Mouse (Mus musculus): Measurements from ENCODE around the gene Dennd1a. TPM values are rescaled to one million over a fixed set of nuclear protein-coding genes. Genes with fewer than 3 reads are reported as not detected.

The Dennd1a gene
- polyA plus RNA-seq, 1 experiment from 2014 or later: 8.6 TPM

GRCm38 (mm10) chr2:37908296-37908695 lies 378.9 kb downstream of the Dennd1a start:
- no peak for DNase-seq (ENCODE audit: low spot score)
- Histone ChIP-seq H3K4me3 (ENCODE audit: low read depth, low read length) (no peak overlapping the region), H3K27me3 (ENCODE audit: control insufficient read depth, insufficient read depth, low read length) (no peaks in the 10 kb centered on the region), H3K4me2 (ENCODE audit: low read depth, low read length) (no peak overlapping the region), H3K9ac (replicated peaks; ENCODE audit: low read length) (no peak overlapping the region), H3K27ac (replicated peaks; ENCODE audit: low read depth, low read length) (no peak overlapping the region), H3K4me1 (ENCODE audit: control insufficient read depth, insufficient read depth, low read length) (no peaks in the 10 kb centered on the region), H3K36me3 (replicated peaks; ENCODE audit: control insufficient read depth, insufficient read depth, low read depth, low read length) (no peaks in the 10 kb centered on the region), H3K9me3 (replicated peaks; ENCODE audit: control insufficient read depth, low read length) (no peaks in the 10 kb centered on the region)
- no peak for ATAC-seq (replicated peaks; ENCODE audit: insufficient number of reproducible peaks, low FRiP score, low TSS enrichment, low read depth)
- WGBS: 86% methylated on average over 3 of the region's 3 CpGs

- no peaks in the 10 kb centered on the region for H3K27me3 ChIP-seq (ENCODE audit: control insufficient read depth, insufficient read depth, low read length)
- WGBS: 78% methylated on average over 2 of the region's 2 CpGs
- ATAC-seq (replicated peaks; ENCODE audit: insufficient number of reproducible peaks, low FRiP score, low TSS enrichment, low read depth) (no peak), DNase-seq (ENCODE audit: low spot score) (no peak)
- no peak overlapping the region for H3K27ac ChIP-seq (replicated peaks; ENCODE audit: low read depth, low read length)
- H3K9me3 ChIP-seq (replicated peaks; ENCODE audit: control insufficient read depth, low read length): no peaks in the 10 kb centered on the region
- H3K4me1 ChIP-seq (ENCODE audit: control insufficient read depth, insufficient read depth, low read length): no peaks in the 10 kb centered on the region
- no peak overlapping the region for H3K9ac ChIP-seq (replicated peaks; ENCODE audit: low read length)
- no peak overlapping the region for H3K4me3 ChIP-seq (ENCODE audit: low read depth, low read length)
- no peaks in the 10 kb centered on the region for H3K36me3 ChIP-seq (replicated peaks; ENCODE audit: control insufficient read depth, insufficient read depth, low read depth, low read length)
- H3K4me2 ChIP-seq (ENCODE audit: low read depth, low read length): no peak overlapping the region
These were observed 380.9 kb downstream of the Dennd1a start for GRCm38 (mm10) chr2:37906261-37906660.

- H3K27ac ChIP-seq (replicated peaks; ENCODE audit: low read depth, low read length): no peak overlapping the region
- H3K4me3 ChIP-seq (ENCODE audit: low read depth, low read length): no peak overlapping the region
- no peaks in the 10 kb centered on the region for H3K36me3 ChIP-seq (replicated peaks; ENCODE audit: control insufficient read depth, insufficient read depth, low read depth, low read length)
- WGBS: 77% methylated on average over 8 of the region's 8 CpGs
- ATAC-seq (replicated peaks; ENCODE audit: insufficient number of reproducible peaks, low FRiP score, low TSS enrichment, low read depth) (no peak), DNase-seq (ENCODE audit: low spot score) (no peak)
- H3K27me3 ChIP-seq (ENCODE audit: control insufficient read depth, insufficient read depth, low read length): no peaks in the 10 kb centered on the region
- H3K4me2 ChIP-seq (ENCODE audit: low read depth, low read length): no peak overlapping the region
- no peaks in the 10 kb centered on the region for H3K9me3 ChIP-seq (replicated peaks; ENCODE audit: control insufficient read depth, low read length)
- no peaks in the 10 kb centered on the region for H3K4me1 ChIP-seq (ENCODE audit: control insufficient read depth, insufficient read depth, low read length)
- no peak overlapping the region for H3K9ac ChIP-seq (replicated peaks; ENCODE audit: low read length)
These were observed 383.9 kb downstream of the Dennd1a start for GRCm38 (mm10) chr2:37903286-37903685.

GRCm38 (mm10) chr2:37883214-37883613 lies 404.0 kb downstream of the Dennd1a start:
- no peak overlapping the region for H3K27ac ChIP-seq (replicated peaks; ENCODE audit: low read depth, low read length)
- no peaks in the 10 kb centered on the region for H3K9me3 ChIP-seq (replicated peaks; ENCODE audit: control insufficient read depth, low read length)
- H3K9ac ChIP-seq (replicated peaks; ENCODE audit: low read length): no peak overlapping the region
- no peaks in the 10 kb centered on the region for H3K36me3 ChIP-seq (replicated peaks; ENCODE audit: control insufficient read depth, insufficient read depth, low read depth, low read length)
- no peak overlapping the region for H3K4me3 ChIP-seq (ENCODE audit: low read depth, low read length)
- no peaks in the 10 kb centered on the region for H3K27me3 ChIP-seq (ENCODE audit: control insufficient read depth, insufficient read depth, low read length)
- DNase-seq (ENCODE audit: low spot score) (no peak), ATAC-seq (replicated peaks; ENCODE audit: insufficient number of reproducible peaks, low FRiP score, low TSS enrichment, low read depth) (no peak)
- H3K4me2 ChIP-seq (ENCODE audit: low read depth, low read length): no peak overlapping the region
- H3K4me1 ChIP-seq (ENCODE audit: control insufficient read depth, insufficient read depth, low read length): no peaks in the 10 kb centered on the region
- WGBS: 85% methylated on average over 3 of the region's 3 CpGs

- H3K9ac ChIP-seq (replicated peaks; ENCODE audit: low read length): no peak overlapping the region
- DNase-seq (ENCODE audit: low spot score) (no peak), ATAC-seq (replicated peaks; ENCODE audit: insufficient number of reproducible peaks, low FRiP score, low TSS enrichment, low read depth) (no peak)
- H3K4me2 ChIP-seq (ENCODE audit: low read depth, low read length): no peak overlapping the region
- H3K27ac ChIP-seq (replicated peaks; ENCODE audit: low read depth, low read length): no peak overlapping the region
- H3K9me3 ChIP-seq (replicated peaks; ENCODE audit: control insufficient read depth, low read length): no peaks in the 10 kb centered on the region
- H3K4me3 ChIP-seq (ENCODE audit: low read depth, low read length): no peak overlapping the region
- H3K4me1 ChIP-seq (ENCODE audit: control insufficient read depth, insufficient read depth, low read length): no peaks in the 10 kb centered on the region
- no peaks in the 10 kb centered on the region for H3K27me3 ChIP-seq (ENCODE audit: control insufficient read depth, insufficient read depth, low read length)
- WGBS: 59% methylated on average over 5 of the region's 5 CpGs
- H3K36me3 ChIP-seq (replicated peaks; ENCODE audit: control insufficient read depth, insufficient read depth, low read depth, low read length): no peaks in the 10 kb centered on the region
These were observed 405.8 kb downstream of the Dennd1a start for GRCm38 (mm10) chr2:37881262-37881913.

GRCm38 (mm10) chr2:37879697-37880096 lies 407.5 kb downstream of the Dennd1a start:
- ATAC-seq (replicated peaks; ENCODE audit: insufficient number of reproducible peaks, low FRiP score, low TSS enrichment, low read depth): no peak
- Histone ChIP-seq H3K4me1 (ENCODE audit: control insufficient read depth, insufficient read depth, low read length) (no peaks in the 10 kb centered on the region), H3K27me3 (ENCODE audit: control insufficient read depth, insufficient read depth, low read length) (no peaks in the 10 kb centered on the region), H3K36me3 (replicated peaks; ENCODE audit: control insufficient read depth, insufficient read depth, low read depth, low read length) (no peaks in the 10 kb centered on the region), H3K9me3 (replicated peaks; ENCODE audit: control insufficient read depth, low read length) (no peaks in the 10 kb centered on the region), H3K27ac (replicated peaks; ENCODE audit: low read depth, low read length) (no peak overlapping the region), H3K4me2 (ENCODE audit: low read depth, low read length) (no peak overlapping the region), H3K9ac (replicated peaks; ENCODE audit: low read length) (no peak overlapping the region), H3K4me3 (ENCODE audit: low read depth, low read length) (no peak overlapping the region)
- WGBS: 53% methylated on average over 4 of the region's 4 CpGs
- DNase-seq (ENCODE audit: low spot score): no peak

GRCm38 (mm10) chr2:37872791-37873190 lies 414.4 kb downstream of the Dennd1a start:
- ATAC-seq (replicated peaks; ENCODE audit: insufficient number of reproducible peaks, low FRiP score, low TSS enrichment, low read depth): no peak
- WGBS: 69% methylated on average over 4 of the region's 4 CpGs
- no peak overlapping the region for H3K27ac ChIP-seq (replicated peaks; ENCODE audit: low read depth, low read length)

GRCm38 (mm10) chr2:37869628-37870027 lies 417.6 kb downstream of the Dennd1a start:
- no peak overlapping the region for H3K9ac ChIP-seq (replicated peaks; ENCODE audit: low read length)
- WGBS: 41% methylated on average over 6 of the region's 6 CpGs
- H3K36me3 ChIP-seq (replicated peaks; ENCODE audit: control insufficient read depth, insufficient read depth, low read depth, low read length): no peaks in the 10 kb centered on the region
- DNase-seq (ENCODE audit: low spot score): peak; percentile 70
- no peaks in the 10 kb centered on the region for H3K27me3 ChIP-seq (ENCODE audit: control insufficient read depth, insufficient read depth, low read length)
- no peak overlapping the region for H3K4me2 ChIP-seq (ENCODE audit: low read depth, low read length)
- H3K27ac ChIP-seq (replicated peaks; ENCODE audit: low read depth, low read length): no peak overlapping the region
- H3K4me1 ChIP-seq (ENCODE audit: control insufficient read depth, insufficient read depth, low read length): no peaks in the 10 kb centered on the region
- peak; percentile 79 for ATAC-seq (replicated peaks; ENCODE audit: insufficient number of reproducible peaks, low FRiP score, low TSS enrichment, low read depth)
- H3K4me3 ChIP-seq (ENCODE audit: low read depth, low read length): no peak overlapping the region
- H3K9me3 ChIP-seq (replicated peaks; ENCODE audit: control insufficient read depth, low read length): no peaks in the 10 kb centered on the region

More at GRCm38 (mm10) chr2:37872791-37873190, 414.4 kb downstream of the Dennd1a start:
- Histone ChIP-seq H3K9ac (replicated peaks; ENCODE audit: low read length) (no peak overlapping the region), H3K36me3 (replicated peaks; ENCODE audit: control insufficient read depth, insufficient read depth, low read depth, low read length) (no peaks in the 10 kb centered on the region), H3K4me1 (ENCODE audit: control insufficient read depth, insufficient read depth, low read length) (no peaks in the 10 kb centered on the region), H3K4me2 (ENCODE audit: low read depth, low read length) (no peak overlapping the region), H3K4me3 (ENCODE audit: low read depth, low read length) (no peak overlapping the region), H3K27me3 (ENCODE audit: control insufficient read depth, insufficient read depth, low read length) (no peaks in the 10 kb centered on the region), H3K9me3 (replicated peaks; ENCODE audit: control insufficient read depth, low read length) (no peaks in the 10 kb centered on the region)
- no peak for DNase-seq (ENCODE audit: low spot score)

Data from embryonic facial prominence, embryonic 11.5 days (tissue).